Mouse (Mus musculus): ENCODE data around the gene Catsperz.

DNA sequence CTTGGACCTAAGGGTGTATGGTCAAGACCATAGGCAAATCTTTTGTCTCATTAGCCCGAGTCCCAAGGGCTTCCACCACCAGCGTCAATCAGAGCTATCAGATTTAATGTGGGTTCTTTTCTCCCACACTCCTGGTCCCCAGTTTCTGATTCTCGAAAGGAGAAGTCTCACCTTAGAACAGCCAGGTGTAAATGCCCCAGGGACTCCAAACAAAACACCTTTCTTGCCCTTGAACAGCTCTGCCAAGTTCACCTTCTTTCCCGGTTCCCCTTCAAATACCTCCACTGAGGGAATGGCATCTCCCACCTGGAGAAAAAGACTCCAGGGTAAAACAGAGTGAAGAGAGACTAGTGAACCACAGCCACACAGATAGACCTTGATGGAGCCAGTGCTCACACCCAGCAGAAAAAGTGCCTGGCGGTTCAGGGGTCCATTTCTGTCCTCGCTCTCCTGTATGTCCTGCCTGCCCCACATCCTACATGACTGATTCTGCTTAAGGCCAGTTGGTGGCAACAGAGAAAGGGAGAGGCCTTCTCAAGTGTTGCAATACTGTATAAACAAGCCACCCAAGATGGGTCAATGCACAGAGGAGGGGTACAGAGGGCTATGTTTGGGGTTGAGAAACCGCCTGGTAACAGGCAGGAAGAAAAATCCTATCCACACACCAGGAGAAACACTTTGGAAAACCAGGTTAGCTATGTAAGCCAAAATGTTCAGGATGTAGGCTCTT lies 17.2 kb downstream of the Catsperz start:
- TF ChIP-seq CTCF (IDR thresholded peaks at IDR 0.05; ENCODE audit: low read depth) = peak; percentile 44
- no peak for TF ChIP-seq EP300 (IDR thresholded peaks at IDR 0.05; ENCODE audit: low read depth)

Measured in liver, postnatal 0 days (tissue).